In genomic region chr1:194658459-194659160, GRCm38 (mm10) we compare ENCODE assay signal across 9 mouse cellular contexts. TPM values are rescaled to one million over a fixed set of nuclear protein-coding genes. Genes with fewer than 3 reads are reported as not detected.
DNase-seq lines count a peak whose midpoint lies in the region; ATAC-seq lines count a peak whose summit lies in the region.
"Had no signal": no experiment of that assay in that cellular context is flagged by ENCODE, and none has a peak within 500 bp of the region (broad histone marks: within the 10 kb centered on the region; RNA-seq: fewer than 3 reads in every experiment).

No protein-coding gene starts in this region.

- H3K4me2 ChIP-seq in midbrain, embryonic 16.5 days (ENCODE audit: low read length), result no peak overlapping the region

- no peak overlapping the region for H3K4me3 ChIP-seq in midbrain, embryonic 16.5 days (ENCODE audit: low read depth, low read length)
- H3K4me3 ChIP-seq in midbrain, embryonic 10.5 days, result no peak overlapping the region

- peak; percentile 52 to 62 for DNase-seq in cerebellum, postnatal 10 days
- no peak for DNase-seq in cerebellum, postnatal 4 days (ENCODE audit: low spot score in 2 of 2)
- DNase-seq in midbrain, embryonic 10.5 days (ENCODE audit: low spot score), result no peak
- DNase-seq in kidney, adult 8-10 months, result peak; percentile 35 to 40
- DNase-seq in right cerebral cortex, postnatal 36 days (ENCODE audit: low spot score in 2 of 2), result no peak
- no peak for DNase-seq in frontal cortex, postnatal 10 days (ENCODE audit: low spot score in 2 of 2)
- no peak for DNase-seq in thymus, postnatal 36 days
- DNase-seq: cerebellum, adult 9-10 months had no signal

- no peak overlapping the region for H3K9ac ChIP-seq in midbrain, embryonic 16.5 days (ENCODE audit: low read depth, low read length)

- no peaks in the 10 kb centered on the region for H3K9me3 ChIP-seq in midbrain, embryonic 16.5 days (replicated peaks; ENCODE audit: control insufficient read depth, low read length, poor library complexity, severe bottlenecking)
- no peaks in the 10 kb centered on the region; the same call in 1 of the 2 replicates for H3K9me3 ChIP-seq in midbrain, embryonic 10.5 days (replicated peaks)

- WGBS in midbrain, embryonic 16.5 days, result 41% methylated on average over 1 of the region's 1 CpGs
- 79% methylated on average over 1 of the region's 1 CpGs for WGBS in midbrain, embryonic 10.5 days

- H3K27me3 ChIP-seq in midbrain, embryonic 16.5 days (ENCODE audit: control insufficient read depth, insufficient read depth, low read depth, low read length), result no peaks in the 10 kb centered on the region
- peaks cover 42% of the 10 kb centered on the region for H3K27me3 ChIP-seq in midbrain, embryonic 10.5 days (ENCODE audit: low read depth, poor library complexity, severe bottlenecking)

- no peak for ATAC-seq in midbrain, embryonic 16.5 days

- peaks cover 4% of the 10 kb centered on the region; the same call in 1 of the 2 replicates for H3K36me3 ChIP-seq in midbrain, embryonic 16.5 days (ENCODE audit: control insufficient read depth, insufficient read depth, low read length)
- H3K36me3 ChIP-seq in midbrain, embryonic 10.5 days, result peaks cover 20% of the 10 kb centered on the region

- 0 out of 2 replicates have a peak overlapping the region, but pooled peaks have one; percentile 11 for H3K27ac ChIP-seq in midbrain, embryonic 16.5 days (ENCODE audit: low read length)
- H3K27ac ChIP-seq in midbrain, embryonic 10.5 days (replicated peaks), result no peak overlapping the region

- H3K4me1 ChIP-seq in midbrain, embryonic 16.5 days (ENCODE audit: control insufficient read depth, insufficient read depth, low read length), result no peaks in the 10 kb centered on the region; the same call in 1 of the 2 replicates
- H3K4me1 ChIP-seq in midbrain, embryonic 10.5 days, result peaks cover 24% of the 10 kb centered on the region

RNA-seq across cellular contexts. Expression of gene Plxna2, which starts 40.6 kb away (rescaled TPM):
- 18.1 and 22.0 TPM in 2 replicates for polyA plus RNA-seq in midbrain, embryonic 16.5 days (2015; fragmentation: Nextera tagmentation; extraction: Ambion mirVana)
- polyA plus RNA-seq in midbrain, embryonic 10.5 days (2016; fragmentation: Nextera tagmentation; extraction: Ambion mirVana), result 9.2 and 11.2 TPM in 2 replicates

Comparison
In these comparisons a context has a peak if more than half of its experiments do, and no peak if none do; other contexts are left out.
1. DNase-seq: peak in cerebellum, postnatal 10 days (2 of 2) and kidney, adult 8-10 months (2 of 2); none in cerebellum, postnatal 4 days (0 of 2), midbrain, embryonic 10.5 days (single experiment), right cerebral cortex, postnatal 36 days (0 of 2), frontal cortex, postnatal 10 days (0 of 2) and thymus, postnatal 36 days (0 of 2).